Mouse (Mus musculus): ENCODE results near the gene Pecr. TPM values are rescaled to one million over a fixed set of nuclear protein-coding genes. Genes with fewer than 3 reads are reported as not detected.

Pecr gene
- polyA plus RNA-seq (2016; fragmentation: Nextera tagmentation; extraction: Ambion mirVana): 20.4 and 28.6 TPM in 2 replicates

GRCm38 (mm10) chr1:72283992-72284485, at the start of gene Pecr, which contains the start of gene Tmem169:
Gene Pecr (minus strand): TSS chr1:72284314.
Gene Tmem169 (plus strand): TSS chr1:72284369.
- WGBS: under 1% methylated on average over 30 of the region's 30 CpGs

GRCm38 (mm10) chr1:72326162-72326821, 42.2 kb upstream of the Pecr start:
- peaks cover 6% of the 10 kb centered on the region; the same call in 1 of the 2 replicates for H3K27me3 ChIP-seq (ENCODE audit: insufficient read depth, poor library complexity, severe bottlenecking)
- no peaks in the 10 kb centered on the region for H3K4me1 ChIP-seq
- peak; percentile 33 for DNase-seq (ENCODE audit: low spot score)
- no peaks in the 10 kb centered on the region for H3K9me3 ChIP-seq
- H3K4me3 ChIP-seq: no peak overlapping the region
- H3K27ac ChIP-seq: no peak overlapping the region
- WGBS: 77% methylated on average over 11 of the region's 11 CpGs
- peaks cover 55% of the 10 kb centered on the region for H3K36me3 ChIP-seq

More at GRCm38 (mm10) chr1:72283992-72284485, at the start of gene Pecr, which contains the start of gene Tmem169:
- peak within 1 kb of the TSS; percentile 73 for H3K4me3 ChIP-seq
- no peaks in the 10 kb centered on the region for H3K36me3 ChIP-seq
- H3K27ac ChIP-seq: peak within 1 kb of the TSS; percentile 88
- peaks cover 5% of the 10 kb centered on the region; the same call in 1 of the 2 replicates for H3K4me1 ChIP-seq
- peaks cover 16% of the 10 kb centered on the region for H3K27me3 ChIP-seq (ENCODE audit: insufficient read depth, poor library complexity, severe bottlenecking)
- DNase-seq (ENCODE audit: low spot score): peak; percentile 95
- H3K9me3 ChIP-seq: no peaks in the 10 kb centered on the region

GRCm38 (mm10) chr1:72323248-72323647, 39.1 kb upstream of the Pecr start:
- Histone ChIP-seq H3K4me3 (no peak overlapping the region), H3K27me3 (ENCODE audit: insufficient read depth, poor library complexity, severe bottlenecking) (peaks cover 27% of the 10 kb centered on the region), H3K4me1 (no peaks in the 10 kb centered on the region), H3K9me3 (no peaks in the 10 kb centered on the region), H3K36me3 (peaks cover 63% of the 10 kb centered on the region), H3K27ac (no peak overlapping the region)
- DNase-seq (ENCODE audit: low spot score): no peak
- WGBS: 91% methylated on average over 4 of the region's 4 CpGs

GRCm38 (mm10) chr1:72320759-72321158, 36.6 kb upstream of the Pecr start:
- no peaks in the 10 kb centered on the region for H3K4me1 ChIP-seq
- H3K27me3 ChIP-seq (ENCODE audit: insufficient read depth, poor library complexity, severe bottlenecking): peaks cover 33% of the 10 kb centered on the region
- H3K4me3 ChIP-seq: no peak overlapping the region
- no peak overlapping the region for H3K27ac ChIP-seq
- no peaks in the 10 kb centered on the region for H3K9me3 ChIP-seq
- 93% methylated on average over 5 of the region's 5 CpGs for WGBS
- peaks cover 56% of the 10 kb centered on the region for H3K36me3 ChIP-seq
- no peak for DNase-seq (ENCODE audit: low spot score)

- Histone ChIP-seq H3K36me3 (peaks cover 56% of the 10 kb centered on the region), H3K9me3 (no peaks in the 10 kb centered on the region), H3K27me3 (ENCODE audit: insufficient read depth, poor library complexity, severe bottlenecking) (peaks cover 51% of the 10 kb centered on the region), H3K27ac (no peak overlapping the region), H3K4me3 (no peak overlapping the region), H3K4me1 (no peaks in the 10 kb centered on the region)
- WGBS: 80% methylated on average over 7 of the region's 7 CpGs
- DNase-seq (ENCODE audit: low spot score): peak; percentile 64
Observed at GRCm38 (mm10) chr1:72316901-72317300, 32.8 kb upstream of the Pecr start.

GRCm38 (mm10) chr1:72316409-72316808, 32.3 kb upstream of the Pecr start:
- DNase-seq (ENCODE audit: low spot score): no peak
- peaks cover 59% of the 10 kb centered on the region for H3K36me3 ChIP-seq
- 45% methylated on average over 8 of the region's 8 CpGs for WGBS

GRCm38 (mm10) chr1:72315447-72315846, 31.3 kb upstream of the Pecr start:
- peaks cover 50% of the 10 kb centered on the region for H3K36me3 ChIP-seq
- peaks cover 49% of the 10 kb centered on the region for H3K27me3 ChIP-seq (ENCODE audit: insufficient read depth, poor library complexity, severe bottlenecking)
- no peaks in the 10 kb centered on the region for H3K9me3 ChIP-seq
- DNase-seq (ENCODE audit: low spot score): peak; percentile 61
- WGBS: 91% methylated on average over 4 of the region's 4 CpGs
- no peak overlapping the region for H3K27ac ChIP-seq
- H3K4me1 ChIP-seq: no peaks in the 10 kb centered on the region
- no peak overlapping the region for H3K4me3 ChIP-seq

More at GRCm38 (mm10) chr1:72316409-72316808, 32.3 kb upstream of the Pecr start:
- Histone ChIP-seq H3K27me3 (ENCODE audit: insufficient read depth, poor library complexity, severe bottlenecking) (peaks cover 56% of the 10 kb centered on the region), H3K4me1 (no peaks in the 10 kb centered on the region), H3K9me3 (no peaks in the 10 kb centered on the region), H3K4me3 (no peak overlapping the region), H3K27ac (no peak overlapping the region)

GRCm38 (mm10) chr1:72313399-72314039, 29.4 kb upstream of the Pecr start:
- Histone ChIP-seq H3K9me3 (no peaks in the 10 kb centered on the region), H3K27ac (no peak overlapping the region), H3K36me3 (peaks cover 32% of the 10 kb centered on the region), H3K4me3 (no peak overlapping the region), H3K4me1 (no peaks in the 10 kb centered on the region), H3K27me3 (ENCODE audit: insufficient read depth, poor library complexity, severe bottlenecking) (peaks cover 38% of the 10 kb centered on the region)
- 74% methylated on average over 5 of the region's 5 CpGs for WGBS
- DNase-seq (ENCODE audit: low spot score): peak; percentile 46

GRCm38 (mm10) chr1:72312701-72313398, 28.7 kb upstream of the Pecr start:
- Histone ChIP-seq H3K36me3 (peaks cover 27% of the 10 kb centered on the region), H3K27me3 (ENCODE audit: insufficient read depth, poor library complexity, severe bottlenecking) (peaks cover 31% of the 10 kb centered on the region; the same call in 1 of the 2 replicates), H3K27ac (no peak overlapping the region), H3K4me1 (no peaks in the 10 kb centered on the region), H3K4me3 (no peak overlapping the region), H3K9me3 (no peaks in the 10 kb centered on the region)
- no peak for DNase-seq (ENCODE audit: low spot score)
- WGBS: 85% methylated on average over 9 of the region's 9 CpGs

- DNase-seq (ENCODE audit: low spot score): no peak
- no peaks in the 10 kb centered on the region for H3K4me1 ChIP-seq
- 0 out of 2 replicates have a peak, but pooled peaks cover 14% of the 10 kb centered on the region for H3K36me3 ChIP-seq
- no peak overlapping the region for H3K27ac ChIP-seq
- no peaks in the 10 kb centered on the region for H3K9me3 ChIP-seq
- 76% methylated on average over 6 of the region's 6 CpGs for whole genome bisulfite sequencing
- H3K4me3 ChIP-seq: no peak overlapping the region
- peaks cover 23% of the 10 kb centered on the region; the same call in 1 of the 2 replicates for H3K27me3 ChIP-seq (ENCODE audit: insufficient read depth, poor library complexity, severe bottlenecking)
Observed at GRCm38 (mm10) chr1:72309744-72310424, 25.8 kb upstream of the Pecr start.

- 63% methylated on average over 4 of the region's 4 CpGs for WGBS
- H3K4me3 ChIP-seq: no peak overlapping the region
Observed at GRCm38 (mm10) chr1:72308919-72309318, 24.8 kb upstream of the Pecr start.

GRCm38 (mm10) chr1:72307317-72307798, 23.2 kb upstream of the Pecr start, which contains the start of gene Xrcc5:
Gene Xrcc5 (plus strand): TSS chr1:72307421.
- H3K4me1 ChIP-seq: no peaks in the 10 kb centered on the region
- H3K27me3 ChIP-seq (ENCODE audit: insufficient read depth, poor library complexity, severe bottlenecking): 0 out of 2 replicates have a peak, but pooled peaks cover 8% of the 10 kb centered on the region
- 0% methylated on average over 21 of the region's 21 CpGs for WGBS
- peak; percentile 97 for DNase-seq (ENCODE audit: low spot score)
- no peaks in the 10 kb centered on the region for H3K9me3 ChIP-seq
- peak within 1 kb of the TSS; percentile 90 for H3K27ac ChIP-seq
- H3K4me3 ChIP-seq: peak within 1 kb of the TSS; percentile 71
- H3K36me3 ChIP-seq: 0 out of 2 replicates have a peak, but pooled peaks cover 7% of the 10 kb centered on the region

More at GRCm38 (mm10) chr1:72308919-72309318, 24.8 kb upstream of the Pecr start:
- Histone ChIP-seq H3K4me1 (no peaks in the 10 kb centered on the region), H3K27ac (no peak overlapping the region), H3K36me3 (0 out of 2 replicates have a peak, but pooled peaks cover 14% of the 10 kb centered on the region), H3K9me3 (no peaks in the 10 kb centered on the region), H3K27me3 (ENCODE audit: insufficient read depth, poor library complexity, severe bottlenecking) (0 out of 2 replicates have a peak, but pooled peaks cover 18% of the 10 kb centered on the region)
- no peak for DNase-seq (ENCODE audit: low spot score)
